Mouse (Mus musculus): ENCODE results near the gene Drc1.
A peak's percentile ranks its signal among the peaks of the same experiment; 100 is the strongest.

Drc1 gene

DNA sequence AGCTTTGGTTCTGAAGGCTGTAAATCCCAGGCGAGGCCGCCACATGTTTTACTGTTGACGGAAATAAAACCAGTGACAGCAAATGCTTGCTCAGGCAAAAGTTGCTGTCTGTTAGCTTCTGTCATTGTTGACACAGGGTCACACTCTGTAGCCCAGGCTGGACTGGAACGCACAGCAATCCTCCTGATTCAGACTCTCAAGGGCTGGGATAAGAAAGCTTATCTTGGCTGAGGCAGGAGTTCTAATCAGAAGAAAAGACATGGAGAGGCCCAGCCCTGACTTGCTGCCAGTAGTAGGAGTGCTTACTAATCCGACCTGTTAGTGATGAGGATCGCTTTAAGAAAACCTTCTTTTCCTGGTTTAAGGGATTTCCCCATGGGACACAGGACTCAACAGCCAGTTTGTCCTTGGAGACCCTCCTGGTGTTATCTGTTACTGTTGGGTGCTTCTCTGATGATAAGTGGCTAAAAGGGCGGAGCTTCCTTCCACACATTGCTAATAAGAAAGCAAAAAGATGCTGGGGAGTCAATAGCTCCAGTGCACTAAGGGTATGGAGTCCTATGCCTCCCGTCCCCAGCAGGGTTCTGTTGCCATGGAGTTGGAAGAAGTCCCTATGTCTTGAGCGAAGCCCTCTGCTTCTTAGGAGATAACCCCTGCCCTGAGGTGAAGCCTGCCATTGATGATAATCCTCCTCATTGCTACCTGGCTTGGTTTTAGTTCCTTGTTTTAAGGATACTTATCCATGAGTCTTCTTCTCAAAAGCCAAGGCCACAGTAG, 6.1 kb downstream of the Drc1 start:
- DNase-seq (ENCODE audit: low spot score in 2 of 2): no peak

DNA sequence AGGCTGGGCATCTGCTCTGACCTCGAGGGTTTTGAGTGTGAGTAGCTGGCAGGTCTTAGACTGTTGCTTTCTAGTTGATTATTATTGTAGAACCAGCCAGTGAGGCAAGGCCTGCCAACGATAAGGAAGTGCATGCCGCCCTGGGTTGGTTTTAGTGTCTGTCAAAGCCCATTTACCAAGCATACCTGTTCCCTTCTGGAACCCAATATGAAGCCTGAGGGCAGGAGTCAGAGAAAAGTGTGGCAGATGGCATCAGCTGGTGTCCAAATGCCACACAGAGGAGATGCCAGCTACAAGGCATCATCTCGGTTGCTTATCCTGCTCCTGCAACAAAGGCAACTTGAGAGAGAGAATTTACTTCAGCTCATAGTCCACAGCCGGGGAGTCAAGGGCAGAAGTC, 59.6 kb downstream of the Drc1 start:
- DNase-seq (ENCODE audit: low spot score in 2 of 2): no peak

DNA sequence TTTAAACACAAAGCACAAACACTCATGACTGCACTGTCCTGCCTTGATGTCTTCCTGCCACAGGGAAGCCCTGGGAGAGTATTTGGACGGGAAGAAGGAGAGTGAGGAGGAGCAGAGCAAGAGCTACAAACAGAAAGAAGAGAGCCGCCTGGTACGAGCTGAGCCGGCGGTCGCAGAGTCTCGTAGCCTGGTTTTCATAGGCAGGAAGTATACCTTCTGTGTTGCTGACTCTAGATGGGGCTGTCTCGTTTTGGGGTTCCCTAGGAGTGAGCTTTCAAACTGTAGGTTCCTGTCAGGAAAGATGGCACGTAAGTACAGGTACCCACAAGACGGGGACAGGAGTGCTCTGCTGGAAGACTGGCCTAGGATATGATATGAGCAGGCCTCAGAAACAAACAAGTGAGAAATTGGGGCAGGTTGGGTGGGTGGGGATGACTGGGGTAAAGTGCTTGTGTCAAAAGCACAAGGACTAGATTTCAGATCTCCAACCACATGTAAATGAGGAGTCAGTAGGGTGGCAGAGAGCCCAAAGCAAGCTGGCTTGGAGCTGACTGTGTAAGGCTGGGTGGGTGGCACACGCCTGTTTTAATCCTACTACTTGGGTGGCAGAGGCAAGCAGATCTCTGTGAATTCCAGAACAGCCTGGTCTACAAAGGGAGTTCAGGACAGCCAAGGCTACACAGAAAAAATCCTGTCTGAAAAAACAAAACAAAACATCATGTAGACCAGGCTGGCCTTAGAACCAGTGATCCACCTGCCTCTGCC, 60.6 kb downstream of the Drc1 start:
- DNase-seq (ENCODE audit: low spot score in 2 of 2): no peak

DNA sequence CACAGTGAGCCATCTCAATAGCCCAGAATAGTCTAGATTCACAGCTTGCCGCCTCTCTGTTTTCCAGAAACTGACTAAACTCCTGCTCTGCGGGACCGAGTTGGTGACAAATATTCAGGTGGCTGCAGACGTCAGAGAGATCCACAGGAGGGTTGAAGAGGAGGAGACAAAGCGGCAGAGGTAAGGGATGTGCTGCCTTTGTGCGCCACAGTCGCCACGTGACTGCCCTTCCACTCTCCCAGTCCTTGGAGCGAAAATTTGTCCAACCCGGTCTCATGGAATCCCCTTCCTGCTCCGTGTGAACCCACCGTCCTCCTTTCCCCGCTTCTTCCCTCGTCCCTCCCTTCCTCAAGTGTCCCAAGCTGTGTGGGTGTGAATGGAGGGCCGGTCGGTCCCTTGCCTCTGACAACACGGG, 61.4 kb downstream of the Drc1 start:
- DNase-seq (ENCODE audit: low spot score in 2 of 2): no peak

DNA sequence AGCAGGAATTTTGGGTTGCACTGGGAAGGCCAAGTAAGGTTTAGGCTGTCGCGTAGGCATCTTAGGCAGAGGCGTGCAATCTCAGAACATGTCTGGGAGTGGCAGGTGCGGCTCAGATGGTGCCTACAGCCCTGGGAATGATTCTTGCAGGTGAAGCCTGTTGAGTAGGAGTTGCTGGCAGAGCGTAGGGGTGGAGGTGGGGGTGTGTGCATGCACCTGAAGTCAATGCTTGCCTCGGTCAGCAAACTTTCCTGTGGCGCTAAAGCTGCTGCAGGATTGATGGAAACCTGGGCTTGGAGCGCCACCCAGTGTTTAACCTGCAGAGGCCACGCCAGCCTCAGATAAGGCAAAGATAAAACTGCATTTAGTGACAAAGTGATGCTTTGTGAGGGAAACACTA, 61.9 kb downstream of the Drc1 start:
- peak in 1 of 2 experiments; percentile 43 for DNase-seq (ENCODE audit: low spot score in 2 of 2)

DNA sequence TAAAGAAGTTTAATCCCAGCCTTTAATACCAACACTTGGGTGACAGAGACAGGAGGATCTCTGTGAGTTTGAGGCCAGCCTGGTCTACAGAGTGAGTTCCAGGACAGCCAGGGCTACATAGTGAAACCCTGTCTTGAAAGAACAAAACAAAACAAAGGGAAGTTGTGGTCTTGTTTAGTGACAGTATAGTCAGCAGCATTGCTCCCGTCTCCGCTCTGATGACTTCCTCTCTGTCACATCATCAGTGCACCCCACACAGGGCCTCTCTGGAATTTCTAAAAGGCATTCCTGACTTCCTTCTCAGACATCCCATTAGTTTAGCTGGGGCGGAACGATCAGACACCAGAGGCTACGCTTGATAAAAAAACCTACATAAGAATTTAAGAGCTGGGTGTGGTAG, 62.7 kb downstream of the Drc1 start:
- DNase-seq (ENCODE audit: low spot score in 2 of 2): no peak

DNA sequence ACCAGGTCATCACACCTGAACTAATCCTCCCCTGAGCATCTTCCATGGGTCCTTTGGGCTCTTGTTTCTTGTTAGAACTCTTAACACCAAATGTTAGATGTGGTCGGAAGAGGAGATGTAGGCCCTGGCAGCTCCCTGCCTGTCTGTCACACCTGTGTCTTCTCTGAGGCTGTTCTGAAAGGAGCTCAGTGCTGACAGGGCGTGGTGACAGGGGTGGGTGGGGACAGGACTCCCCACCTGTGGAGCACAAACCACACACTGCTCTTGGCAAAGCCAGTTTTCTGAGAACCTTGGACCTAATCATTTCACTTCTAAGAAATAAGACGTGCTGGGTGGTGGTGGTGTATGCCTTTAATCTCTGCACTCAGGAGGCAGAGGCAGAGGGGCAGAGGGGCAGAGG, 72.4 kb downstream of the Drc1 start:
- no peak for DNase-seq (ENCODE audit: low spot score in 2 of 2)

DNA sequence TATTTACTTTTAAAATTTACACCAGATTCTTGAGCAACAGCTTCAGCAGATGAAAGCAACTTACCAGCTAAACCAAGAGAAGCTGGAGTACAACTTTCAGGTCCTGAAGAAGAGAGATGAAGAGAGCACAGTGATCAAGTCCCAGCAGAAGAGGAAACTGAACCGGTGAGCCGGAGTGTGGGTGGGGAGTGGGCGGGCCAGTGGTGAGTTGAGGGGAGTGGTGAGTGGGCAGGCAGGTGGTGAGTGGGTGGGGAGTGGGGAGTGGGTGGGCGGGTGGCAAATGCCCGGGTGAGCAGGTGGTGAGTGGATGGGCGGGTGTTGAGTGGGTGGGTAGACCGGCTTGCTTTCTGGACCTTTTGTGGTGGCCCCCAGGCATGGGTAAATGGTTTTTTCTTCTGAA, 73.9 kb downstream of the Drc1 start:
- DNase-seq (ENCODE audit: low spot score in 2 of 2): no peak

DNA sequence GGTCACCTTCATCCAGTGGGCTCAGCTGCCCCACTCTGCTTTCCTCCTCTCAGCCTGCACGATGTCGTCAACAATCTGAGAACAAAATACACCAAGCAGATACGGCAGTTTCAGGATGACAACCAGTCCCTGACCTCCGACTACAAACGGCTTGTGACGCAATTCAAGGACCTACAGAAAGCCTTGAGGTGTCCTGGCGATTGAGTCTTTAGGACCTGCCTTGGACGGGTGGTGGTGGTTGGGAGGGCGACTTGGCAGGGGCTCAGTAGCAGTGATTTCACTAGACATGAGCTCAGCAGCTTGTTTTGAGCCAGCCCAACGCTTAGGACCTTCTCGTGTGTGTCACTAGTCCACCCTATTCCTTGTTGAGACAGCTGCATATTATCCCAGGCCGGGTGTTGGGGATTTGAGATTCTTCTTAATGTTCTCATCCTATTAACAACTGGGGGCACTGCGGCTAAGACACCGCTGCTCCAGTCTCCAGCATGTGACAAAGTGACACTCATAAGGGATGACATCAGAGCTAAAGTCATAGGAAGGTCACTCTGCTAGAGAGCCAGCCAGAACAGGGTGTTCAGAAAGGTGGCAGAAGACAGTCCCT, 74.5 kb downstream of the Drc1 start:
- no peak for DNase-seq (ENCODE audit: low spot score in 2 of 2)

DNA sequence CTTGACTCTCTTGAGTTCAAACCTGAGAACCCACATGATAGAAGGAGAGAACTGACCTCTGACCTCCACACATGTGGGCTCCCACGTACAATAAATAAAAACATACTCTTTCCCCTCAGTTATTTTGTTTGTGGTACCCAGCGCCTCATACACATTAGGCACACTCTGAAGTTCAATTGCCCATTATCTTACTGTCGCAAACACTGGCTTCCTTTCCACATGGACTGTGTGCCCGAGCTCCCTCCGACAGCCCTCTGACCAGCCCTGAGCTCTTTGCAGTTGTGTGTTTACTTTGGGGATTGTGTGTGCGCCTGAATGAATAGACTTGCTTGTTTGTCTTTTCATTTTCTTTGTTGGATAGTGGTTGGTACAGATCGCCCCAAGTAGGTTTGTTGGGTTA, 75.5 kb downstream of the Drc1 start:
- no peak for DNase-seq (ENCODE audit: low spot score in 2 of 2)

DNA sequence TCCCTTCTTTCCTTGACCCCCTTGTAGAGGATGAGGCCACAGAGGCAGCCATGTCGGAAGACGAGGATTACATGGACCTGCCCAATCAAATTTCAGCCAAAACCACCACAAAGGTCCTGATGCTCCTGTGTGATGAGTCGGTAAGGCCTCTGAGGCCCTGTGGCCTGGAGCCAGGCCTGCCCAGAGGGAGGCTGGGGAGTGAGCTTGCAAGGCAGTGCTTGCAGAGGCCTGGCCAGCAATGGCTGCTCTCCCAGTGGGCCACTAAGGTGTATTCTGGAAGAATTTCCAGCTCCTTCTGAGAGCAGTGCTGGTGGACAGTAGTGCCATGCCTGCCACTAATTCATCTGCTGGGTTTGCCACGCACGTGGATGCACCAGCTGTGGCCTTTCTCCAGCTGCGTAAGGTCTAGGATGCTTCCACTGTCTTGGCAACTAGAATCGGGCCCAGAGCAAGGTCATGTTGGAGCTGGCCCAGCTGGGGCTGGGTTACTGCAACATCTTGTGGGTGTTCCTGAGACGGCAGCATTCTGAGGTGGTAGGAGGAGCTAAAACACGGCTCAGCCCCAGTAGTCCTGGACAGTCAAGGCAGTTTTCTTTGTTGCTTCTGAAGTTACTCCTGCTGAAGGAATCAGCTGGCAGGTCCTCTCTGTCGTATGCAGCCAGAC, 77.4 kb downstream of the Drc1 start:
- DNase-seq (ENCODE audit: low spot score in 2 of 2): peak in 1 of 2 experiments; percentile 44

DNA sequence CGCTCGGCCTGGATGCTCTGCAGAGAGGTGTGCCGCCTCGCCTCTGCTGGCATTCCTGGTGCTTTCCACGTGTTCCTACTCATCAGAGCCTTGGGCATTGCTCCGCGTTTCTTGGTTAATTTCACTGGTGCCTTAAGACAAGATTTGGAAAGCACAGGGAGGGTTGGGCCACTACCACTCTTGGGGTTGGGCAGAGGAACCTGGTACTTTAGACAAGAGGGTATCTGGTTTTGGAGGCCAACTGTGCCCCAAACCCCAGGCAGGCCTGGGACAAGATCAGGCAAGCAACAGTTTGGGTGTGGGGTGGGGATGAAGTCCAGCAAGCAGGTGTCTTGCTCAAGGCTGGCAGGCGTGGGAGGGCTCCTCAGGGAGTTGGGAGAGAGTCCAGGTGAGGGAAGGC, 86.2 kb downstream of the Drc1 start:
- no peak for DNase-seq (ENCODE audit: low spot score in 2 of 2)

DNA sequence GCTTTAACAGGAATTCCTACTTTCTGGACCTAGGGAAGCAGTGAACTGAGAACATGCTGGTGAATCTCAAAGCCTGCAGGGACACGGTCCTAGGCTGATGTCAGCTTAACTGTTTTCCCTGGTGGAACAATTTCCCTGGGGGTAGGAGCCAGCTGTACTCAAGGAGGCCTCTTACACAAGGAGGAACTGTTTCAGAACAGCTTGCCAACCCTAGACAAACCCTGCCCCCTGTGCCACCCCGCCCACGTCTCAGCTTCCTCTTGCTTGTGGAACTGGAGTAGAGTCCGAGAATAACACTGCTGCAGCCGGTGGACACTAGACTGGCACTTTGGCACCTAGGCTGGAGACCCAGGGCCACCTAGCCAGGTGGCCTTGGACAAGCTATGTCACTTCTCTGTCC, 88.2 kb downstream of the Drc1 start:
- DNase-seq (ENCODE audit: low spot score in 2 of 2): no peak

DNA sequence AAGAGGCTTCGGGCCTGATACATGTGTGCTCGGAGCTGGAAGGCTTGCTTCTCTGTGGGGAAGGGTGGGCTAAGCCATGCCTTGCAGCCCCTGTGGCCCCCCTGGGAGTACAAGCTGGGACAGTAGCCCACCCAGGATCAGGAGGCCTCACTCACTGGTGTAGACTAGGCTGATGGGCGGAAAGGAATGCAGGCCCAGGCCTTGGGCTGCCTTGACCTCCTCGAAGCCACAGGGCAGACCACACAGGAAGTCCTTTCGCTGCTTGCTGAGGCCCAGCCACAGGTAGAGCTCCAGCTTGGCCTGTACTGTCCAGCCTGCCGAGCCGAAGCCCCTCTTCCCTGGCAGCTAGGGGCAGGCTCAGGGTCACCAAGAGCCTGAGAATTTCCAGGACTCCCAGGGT, 101.7 kb downstream of the Drc1 start:
- peak in 1 of 2 experiments; percentile 35 for DNase-seq (ENCODE audit: low spot score in 2 of 2)

DNA sequence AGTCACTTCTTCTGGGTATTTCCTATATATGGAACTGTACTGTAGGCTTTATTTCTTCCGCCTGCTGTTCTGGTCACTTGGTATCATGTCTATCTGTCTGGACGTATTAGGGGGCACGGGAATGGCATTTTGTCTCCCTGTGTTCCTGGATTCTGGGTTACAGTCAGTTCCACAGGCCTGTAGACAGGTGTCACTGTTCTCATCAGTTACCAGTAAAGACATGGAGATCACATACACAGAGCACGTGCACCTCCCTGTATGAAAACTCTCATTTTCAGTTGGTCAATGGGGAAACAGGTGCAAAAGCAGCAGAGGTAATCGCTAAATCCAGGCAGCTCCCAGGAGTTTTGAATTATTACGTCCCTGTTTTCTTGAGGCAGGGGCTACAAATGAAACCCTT, 106.5 kb downstream of the Drc1 start:
- no peak for DNase-seq (ENCODE audit: low spot score in 2 of 2)

DNA sequence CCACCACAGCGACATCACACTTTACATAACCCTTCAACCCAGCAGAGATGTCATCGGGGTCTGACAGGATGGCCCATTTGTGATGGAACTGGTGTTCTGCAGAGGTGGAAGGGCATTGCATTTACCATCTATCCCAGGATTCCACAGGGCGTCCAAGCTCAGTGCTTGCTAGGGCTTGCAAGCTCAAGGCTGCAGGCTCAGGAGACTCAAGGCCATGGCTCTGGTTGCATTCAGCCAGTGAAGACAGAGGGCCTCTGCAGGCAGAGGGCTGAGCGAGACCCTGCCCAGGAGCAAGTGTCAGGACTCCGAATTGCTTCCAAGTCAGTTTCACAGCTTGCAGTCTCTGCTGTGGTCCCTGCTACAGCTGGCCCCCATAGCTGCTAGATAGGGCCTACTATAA, 108.6 kb downstream of the Drc1 start:
- no peak for DNase-seq (ENCODE audit: low spot score in 2 of 2)

DNA sequence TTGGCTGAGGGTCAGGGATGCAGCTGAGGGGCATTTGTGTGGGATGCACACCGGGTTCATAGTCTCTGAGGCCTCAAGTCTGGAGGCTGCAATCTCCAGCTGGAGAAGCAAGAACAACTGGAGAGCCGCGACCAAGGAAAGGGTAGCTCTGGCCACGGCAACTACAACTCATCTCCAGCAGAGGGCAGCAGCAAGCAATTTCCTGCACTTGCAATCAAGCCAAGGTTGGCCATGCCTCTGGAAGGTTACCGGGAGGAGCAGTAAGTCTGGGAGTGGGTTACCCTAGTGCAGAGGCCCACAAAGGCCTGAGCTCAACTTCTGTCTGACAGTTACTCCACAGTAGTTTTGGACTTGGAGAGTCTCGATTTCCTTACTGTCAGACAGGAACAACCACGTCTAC, 110.3 kb downstream of the Drc1 start:
- peak; percentile 60 to 77 for DNase-seq (ENCODE audit: low spot score in 2 of 2)

DNA sequence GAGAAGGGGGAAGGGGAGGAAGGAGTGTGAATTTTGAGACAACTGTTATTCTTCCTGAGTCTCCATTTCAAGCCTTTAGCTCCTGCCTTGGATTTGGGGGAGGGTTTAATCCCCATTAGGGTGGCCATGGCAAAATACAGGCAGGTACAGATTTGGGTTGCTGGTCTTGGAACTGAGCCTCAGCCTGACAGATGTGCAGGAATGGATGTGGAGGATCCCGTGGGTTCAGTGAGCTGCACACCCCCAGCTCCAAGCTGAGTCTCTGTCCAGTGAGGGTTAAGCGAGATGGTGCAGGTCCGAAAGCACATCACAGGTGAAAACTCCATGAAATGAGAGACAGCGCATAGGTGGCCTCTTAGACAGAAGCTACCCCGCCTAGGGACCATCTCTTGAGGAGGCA, 119.3 kb downstream of the Drc1 start:
- DNase-seq (ENCODE audit: low spot score in 2 of 2): no peak

DNA sequence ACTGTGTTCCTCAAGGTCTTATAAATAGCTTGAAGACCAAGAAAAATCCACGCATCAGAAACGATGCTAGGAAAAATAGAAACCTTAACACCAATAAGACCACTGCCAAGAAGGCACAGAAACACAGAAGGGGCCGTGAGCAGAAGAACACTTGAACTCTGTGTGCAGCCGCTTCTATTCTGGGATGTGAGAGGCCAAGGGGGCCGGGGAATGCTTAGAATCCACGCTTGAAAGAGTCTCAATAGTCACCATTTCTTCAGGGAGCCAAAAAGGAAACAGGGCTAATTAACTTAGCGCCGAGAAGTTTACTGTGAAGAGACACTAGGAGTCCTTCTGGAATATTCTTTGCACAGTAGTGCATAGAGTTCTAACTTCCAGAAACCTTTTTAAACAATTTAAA, 120.0 kb downstream of the Drc1 start:
- no peak for DNase-seq (ENCODE audit: low spot score in 2 of 2)

DNA sequence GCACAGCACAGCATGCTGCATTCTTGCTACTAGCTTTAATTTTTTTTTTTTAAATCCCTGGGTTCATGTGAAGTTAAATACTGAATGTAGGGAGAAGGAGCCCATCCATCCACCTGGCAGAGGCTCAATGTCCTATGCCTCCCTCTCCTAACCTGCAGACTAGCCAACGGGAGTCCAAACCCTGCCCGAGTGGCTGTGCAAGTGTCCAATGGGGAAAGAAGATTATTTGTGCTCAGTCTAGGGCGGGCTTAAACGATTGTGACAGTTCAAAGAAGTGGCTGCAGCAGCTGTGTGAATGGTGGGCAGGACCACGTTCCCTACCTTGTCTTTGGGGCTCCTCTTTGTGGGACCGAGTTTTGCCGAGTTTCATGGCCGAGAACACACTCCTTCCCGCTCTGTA, 125.7 kb downstream of the Drc1 start:
- no peak for DNase-seq (ENCODE audit: low spot score in 2 of 2)

DNA sequence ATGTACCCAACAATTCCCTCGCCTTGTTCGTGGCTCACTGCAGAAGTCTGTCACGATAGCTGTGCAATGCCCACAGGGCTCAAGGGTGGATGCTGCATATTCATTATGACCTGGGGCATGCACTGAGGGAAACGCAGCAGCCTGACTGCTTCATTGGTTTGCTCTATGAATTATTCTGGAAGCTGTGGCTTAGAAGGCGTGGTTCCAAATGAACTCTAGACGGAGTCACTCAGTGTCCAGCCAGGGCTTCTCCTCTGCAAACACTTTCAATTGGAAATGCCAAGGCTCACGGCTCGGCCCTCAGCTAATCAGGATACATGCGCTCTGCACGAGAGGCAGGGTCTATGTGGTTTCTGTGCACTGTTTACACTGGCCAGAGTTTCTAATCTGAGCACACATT, 130.3 kb downstream of the Drc1 start:
- DNase-seq (ENCODE audit: low spot score in 2 of 2): no peak

DNA sequence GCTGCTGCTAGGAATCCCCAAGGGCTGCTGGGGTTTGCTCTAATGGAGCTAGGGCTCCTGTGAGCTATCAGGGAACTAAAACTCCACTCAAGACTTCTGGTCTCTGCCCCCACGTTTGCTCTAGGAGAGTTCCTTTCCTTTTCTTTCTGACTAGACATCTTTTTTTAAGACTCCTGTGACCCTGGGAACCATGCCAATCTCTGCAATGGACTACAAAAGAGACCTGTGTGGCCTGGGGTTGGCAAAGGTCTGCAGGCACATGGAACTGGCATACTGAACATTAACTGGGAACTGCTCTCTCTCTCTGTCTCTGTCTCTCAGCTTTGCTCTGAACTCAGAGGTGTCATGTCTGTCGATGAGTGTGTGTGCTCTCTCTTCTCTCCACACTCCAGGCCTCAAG, 134.2 kb downstream of the Drc1 start:
- DNase-seq (ENCODE audit: low spot score in 2 of 2): no peak

DNA sequence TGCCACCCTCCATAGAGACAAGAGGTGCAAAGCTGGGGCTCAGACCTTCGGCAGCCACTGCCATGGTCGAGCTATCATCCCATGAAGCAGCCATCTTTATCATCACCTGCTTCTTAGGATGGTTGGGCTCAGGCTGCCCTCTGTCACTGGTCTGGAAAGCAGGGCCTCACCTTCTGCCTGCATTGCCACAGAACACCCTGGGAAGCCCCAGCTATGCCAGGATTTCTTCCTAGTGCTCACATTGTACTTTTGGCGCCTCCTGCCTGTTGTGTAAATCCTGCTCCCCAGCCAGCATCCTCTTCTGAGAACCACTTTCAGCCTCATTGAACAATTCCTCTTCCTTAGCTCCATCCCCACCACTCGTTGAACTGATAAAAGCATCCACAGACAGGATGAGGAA, 134.7 kb downstream of the Drc1 start:
- DNase-seq (ENCODE audit: low spot score in 2 of 2): no peak

Data from urinary bladder, postnatal 4 days (tissue).